Mouse (Mus musculus) embryo, embryonic 11 days (tissue): ENCODE data around the gene Grin2a.

ENCODE experiments used
- DNase-seq: peaks from one replicate; pipeline ENCODE4 v3.0.0-alpha.2; 2015

Grin2a gene

DNA sequence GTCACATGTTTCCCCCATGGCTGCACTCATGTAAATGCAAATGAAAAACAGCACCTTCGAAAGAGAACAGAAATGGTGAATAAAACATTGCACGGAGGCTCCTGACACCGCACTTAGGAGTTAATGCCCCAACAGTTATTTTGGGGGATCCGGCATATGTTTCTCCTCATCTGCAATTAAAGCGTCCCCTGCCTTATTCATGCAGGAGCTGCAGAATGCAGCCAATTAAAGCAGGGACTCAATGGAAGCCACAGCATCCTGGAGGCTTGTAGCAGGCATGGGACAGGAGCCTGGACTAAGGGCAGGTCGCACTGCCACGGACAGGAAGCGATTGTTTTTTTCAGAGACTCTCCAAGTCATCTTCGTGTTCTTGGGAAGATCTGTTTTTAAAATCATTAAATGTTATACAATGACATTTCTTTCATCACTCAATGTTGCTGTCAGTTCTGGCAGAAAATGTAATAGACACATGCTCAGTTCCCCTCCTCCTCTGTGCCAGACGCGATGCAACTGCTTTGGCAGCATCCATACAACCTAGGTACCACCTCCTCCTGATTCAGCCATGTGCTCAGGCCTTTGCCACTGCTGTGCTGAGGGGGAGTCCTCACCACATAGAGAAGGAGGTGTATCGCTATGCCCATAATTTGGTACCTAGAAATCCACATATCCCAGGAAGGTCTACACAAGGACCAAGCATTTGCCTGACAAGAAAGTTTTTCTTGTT, 143.9 kb downstream of the Grin2a start:
- DNase-seq = no peak

DNA sequence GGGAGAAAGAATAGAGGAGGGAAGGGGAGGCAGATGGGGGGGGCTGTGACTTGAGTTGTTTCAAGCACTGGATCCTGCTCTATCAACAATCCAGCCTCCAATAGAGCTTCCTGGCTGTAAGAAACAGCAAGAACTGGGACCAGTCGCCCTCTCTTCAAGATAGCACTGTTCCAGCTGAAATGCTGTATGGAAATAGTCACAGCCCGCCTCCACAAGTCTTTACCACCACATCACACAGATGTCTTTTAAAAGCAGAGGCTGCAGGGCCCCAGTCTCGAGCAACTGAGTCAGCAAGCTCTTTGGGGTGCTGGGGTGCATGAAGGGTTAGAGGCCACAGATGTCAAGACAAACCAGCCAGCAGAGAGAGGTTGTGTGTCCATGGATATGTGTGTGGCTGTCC, 153.9 kb downstream of the Grin2a start:
- no peak for DNase-seq

DNA sequence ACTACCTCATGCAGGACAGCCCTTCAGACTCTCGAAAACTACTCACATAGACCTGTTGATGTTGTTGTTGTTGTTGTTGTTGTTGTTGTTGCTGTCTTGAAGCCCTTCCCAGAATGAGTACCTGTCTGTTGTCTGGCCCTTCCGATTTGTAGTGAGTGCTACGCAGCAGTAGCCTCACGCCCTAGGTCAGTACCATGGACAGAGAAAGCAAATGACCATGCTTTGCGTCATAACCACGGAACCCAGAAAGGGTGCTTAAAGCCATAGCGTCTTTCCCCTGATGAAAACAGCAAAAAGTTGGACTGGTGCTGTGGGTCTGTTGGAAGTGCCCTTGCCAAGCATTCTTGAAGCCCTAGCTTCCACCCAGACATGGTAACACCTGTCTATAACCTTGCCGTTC, 158.8 kb downstream of the Grin2a start:
- DNase-seq = peak; percentile 70

DNA sequence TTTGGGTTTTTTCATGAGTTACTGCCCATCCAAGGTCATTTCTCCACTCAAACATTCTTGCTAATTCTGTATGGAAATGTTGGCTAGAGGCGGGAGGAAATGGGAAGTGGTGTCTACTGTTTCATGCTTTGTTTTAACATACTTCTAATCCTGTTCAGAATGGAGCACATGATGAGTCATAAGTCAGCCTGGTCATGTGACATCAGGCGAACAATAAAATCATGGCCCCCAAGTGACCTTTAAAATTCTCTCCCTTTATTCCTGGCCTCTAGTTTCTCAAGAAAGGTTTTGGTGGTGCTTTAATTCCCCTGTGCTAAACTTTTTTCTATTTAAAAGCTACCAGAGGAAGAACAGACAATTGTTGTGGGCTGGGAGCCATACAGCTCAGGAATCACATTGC, 161.1 kb downstream of the Grin2a start:
- DNase-seq = no peak

DNA sequence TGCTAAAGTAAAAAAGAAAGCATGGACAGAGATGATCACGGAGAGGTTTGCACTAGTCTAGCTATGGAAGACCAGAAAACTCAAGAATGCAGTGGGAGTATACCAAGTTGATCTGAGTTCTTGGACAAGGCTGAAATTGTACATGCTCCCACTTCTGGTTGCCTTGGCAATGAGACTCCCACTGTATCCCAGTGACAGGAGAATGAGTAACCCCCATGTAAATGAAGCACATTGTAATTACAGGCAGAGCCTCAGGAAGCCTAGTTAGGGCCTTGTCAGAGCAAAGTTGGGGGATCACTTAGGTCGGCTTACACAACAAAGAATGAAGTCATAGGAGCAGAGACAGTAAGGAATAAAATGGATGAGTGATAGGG, 170.3 kb downstream of the Grin2a start:
- DNase-seq = no peak

DNA sequence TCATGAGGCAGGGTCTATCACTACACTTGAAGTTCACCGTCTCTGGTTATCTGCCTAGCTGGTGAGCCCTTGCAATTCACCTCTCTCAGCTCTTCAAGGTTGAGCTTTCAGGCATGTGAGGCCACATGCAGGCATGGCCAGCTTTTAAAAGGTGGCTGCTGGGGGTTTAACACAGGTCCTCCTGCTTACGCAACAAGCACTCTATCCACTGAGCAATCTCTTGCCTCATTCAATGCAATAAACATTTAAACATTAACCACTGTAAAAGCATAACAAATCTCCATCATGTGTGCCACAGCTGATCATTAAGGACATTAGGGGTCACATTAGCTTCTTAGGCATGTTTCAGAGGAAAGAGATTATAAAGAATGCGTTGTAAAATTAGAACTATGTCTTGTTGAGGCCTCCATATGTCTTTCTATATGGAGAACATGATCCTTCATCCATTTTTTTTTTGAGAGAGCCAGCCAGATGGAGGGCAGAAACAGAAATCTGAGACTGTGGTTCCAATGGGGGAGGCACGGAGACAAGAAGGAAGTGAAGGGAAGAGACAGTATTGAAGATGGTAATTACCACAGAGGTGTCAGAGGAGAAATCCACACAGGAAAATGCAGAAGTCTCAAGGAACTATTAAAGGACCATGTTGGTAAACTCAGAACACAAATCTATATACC, 170.8 kb downstream of the Grin2a start:
- DNase-seq = no peak

DNA sequence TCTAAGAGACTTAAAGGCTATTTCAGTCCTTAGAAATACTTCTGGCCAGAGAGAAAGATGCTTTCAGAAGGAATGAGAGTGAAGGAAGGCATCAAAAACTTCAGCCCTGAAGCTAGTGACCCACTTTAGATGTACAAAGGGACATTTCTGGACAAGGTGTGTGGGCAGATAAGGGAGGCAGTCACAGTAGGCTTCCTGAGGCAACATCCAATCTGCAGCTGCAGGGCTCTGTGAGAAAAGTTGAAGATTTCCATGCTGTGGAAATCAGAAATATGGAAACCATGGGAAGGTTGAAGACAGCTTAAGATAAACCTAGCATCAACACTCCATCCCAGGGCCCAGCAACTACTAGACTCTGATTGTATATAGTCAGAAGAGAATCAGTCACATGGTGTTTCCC, 171.7 kb downstream of the Grin2a start:
- no peak for DNase-seq

DNA sequence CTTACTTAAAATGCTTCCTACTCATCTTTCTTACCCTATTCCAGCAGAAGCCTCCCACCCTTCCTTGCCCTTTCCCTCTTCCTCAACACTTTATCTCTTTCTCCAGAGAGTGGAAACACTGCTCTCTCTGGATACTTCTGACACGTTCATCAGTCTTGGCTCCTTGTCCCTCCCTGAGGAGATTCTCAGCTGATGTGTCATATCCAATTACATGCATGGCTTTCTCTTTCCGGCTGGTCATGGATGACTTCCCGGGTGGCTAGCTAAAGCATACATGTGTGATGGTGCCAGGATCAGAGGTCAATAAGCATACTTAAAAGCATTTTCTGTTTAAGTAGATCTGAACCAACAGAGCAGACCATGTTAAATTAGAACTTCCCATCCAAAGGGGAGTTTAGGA, 175.9 kb downstream of the Grin2a start:
- DNase-seq = peak; percentile 2

DNA sequence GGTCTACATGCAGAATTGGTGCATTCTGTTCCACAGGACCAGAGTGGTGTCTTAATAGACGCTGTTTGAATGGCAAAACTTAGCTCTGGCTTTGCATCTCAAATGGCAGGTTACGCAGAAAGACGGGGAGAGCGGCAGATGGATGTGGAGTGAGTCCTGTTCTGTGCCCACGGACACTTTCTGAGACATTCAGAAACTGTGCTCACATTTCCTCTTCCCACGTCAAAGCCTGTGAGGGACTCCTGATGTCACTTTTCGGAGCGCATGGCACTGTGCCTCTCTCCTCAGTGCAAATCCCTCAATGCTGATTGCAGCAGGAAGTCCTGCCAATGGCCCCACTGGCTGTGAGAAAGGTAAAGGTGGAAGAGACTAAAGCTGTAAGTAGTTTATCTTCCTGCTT, 194.0 kb downstream of the Grin2a start:
- no peak for DNase-seq

DNA sequence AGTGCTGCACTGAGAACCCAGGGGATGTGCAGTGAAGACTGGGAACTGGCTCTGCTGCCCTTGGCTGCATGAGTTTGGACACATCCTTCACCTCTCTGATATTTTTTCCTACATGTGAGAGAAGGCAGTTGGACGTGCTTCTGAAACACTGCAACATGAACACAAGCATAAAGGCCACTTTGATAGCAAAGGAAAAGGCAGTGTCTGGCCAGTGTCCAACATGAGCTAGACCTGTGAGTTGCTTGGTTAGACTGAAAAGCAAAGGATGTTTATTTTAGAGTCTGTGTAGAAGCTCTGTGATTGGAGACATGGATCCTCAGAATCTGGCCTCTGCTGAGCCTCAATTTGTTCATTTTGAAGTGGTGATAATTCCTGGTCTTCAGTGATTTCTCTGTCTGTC, 195.1 kb downstream of the Grin2a start:
- DNase-seq = no peak

DNA sequence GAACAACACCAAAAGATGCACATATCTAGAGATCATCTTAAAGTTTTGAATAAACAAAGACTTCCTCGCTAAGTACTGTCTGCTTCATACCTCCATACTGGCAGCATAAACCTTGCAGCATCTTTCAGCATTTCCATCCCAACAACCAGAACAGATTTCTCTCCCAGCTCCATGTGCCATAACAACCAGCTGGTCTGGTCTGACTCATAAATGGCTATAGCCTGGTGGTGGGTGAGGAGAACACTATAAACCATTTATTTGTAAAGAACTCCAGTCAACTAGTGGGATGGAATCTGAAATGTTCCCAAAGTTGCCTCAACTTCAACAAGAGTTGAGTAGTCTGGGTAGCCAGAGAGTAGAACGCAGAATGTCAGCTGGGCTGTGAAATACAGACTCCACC, 202.4 kb downstream of the Grin2a start:
- DNase-seq = no peak

DNA sequence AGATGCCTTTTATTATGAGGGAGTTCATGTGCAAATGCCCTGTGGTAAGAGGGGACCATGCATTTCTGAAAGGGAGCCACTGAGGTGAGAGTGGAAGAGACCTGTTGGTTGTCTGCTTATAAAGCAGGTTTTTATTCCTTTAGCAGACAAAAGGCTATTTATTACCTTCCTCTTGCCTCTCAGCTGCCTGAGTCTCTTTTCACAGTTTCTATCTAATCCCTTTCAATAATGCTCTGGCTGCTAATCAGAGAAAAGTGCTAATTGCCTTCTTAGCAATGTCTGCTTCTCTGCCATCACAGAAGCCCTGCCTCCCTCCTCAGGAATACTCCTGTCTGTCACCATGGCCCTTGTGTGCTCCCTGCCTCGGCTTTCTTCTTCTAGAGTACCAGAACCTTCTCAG, 209.1 kb downstream of the Grin2a start:
- no peak for DNase-seq

DNA sequence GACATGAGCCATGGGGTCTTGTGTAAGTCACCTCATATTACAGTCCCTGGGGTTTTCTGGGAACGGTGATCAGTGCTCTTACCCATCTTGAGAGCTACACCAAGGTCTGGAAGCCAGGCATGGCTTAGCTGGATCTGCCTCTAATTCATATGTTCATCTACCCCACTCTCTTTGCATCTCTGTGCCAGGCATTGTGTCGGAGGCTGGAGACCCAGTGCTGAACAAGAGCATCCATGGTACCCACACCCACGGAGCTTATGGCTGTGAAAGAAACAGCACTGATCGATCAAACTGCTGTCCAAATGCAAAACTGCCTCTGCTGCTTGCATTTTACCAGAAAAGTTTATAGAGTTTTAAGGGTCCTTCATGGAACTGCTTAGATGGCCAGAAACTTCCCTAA, 209.5 kb downstream of the Grin2a start:
- DNase-seq = no peak

DNA sequence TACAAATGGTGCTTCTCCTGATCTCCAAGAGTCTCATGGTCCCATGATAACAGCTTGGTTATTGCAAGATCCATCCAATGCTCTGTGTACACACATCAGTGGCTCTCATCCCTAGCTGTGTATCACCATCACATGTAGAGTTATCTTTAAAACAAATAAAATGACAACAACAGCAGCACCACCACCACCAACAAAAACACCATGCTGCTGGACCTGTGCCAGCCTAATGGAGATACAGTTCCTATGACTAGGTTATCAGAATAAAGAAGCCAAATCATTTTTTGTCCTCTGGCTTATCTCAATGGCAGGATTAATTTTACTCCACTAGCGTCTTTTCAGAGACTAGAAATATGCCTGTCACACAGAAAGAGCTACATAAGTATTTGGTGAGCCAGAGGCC, 226.4 kb downstream of the Grin2a start:
- DNase-seq = no peak

DNA sequence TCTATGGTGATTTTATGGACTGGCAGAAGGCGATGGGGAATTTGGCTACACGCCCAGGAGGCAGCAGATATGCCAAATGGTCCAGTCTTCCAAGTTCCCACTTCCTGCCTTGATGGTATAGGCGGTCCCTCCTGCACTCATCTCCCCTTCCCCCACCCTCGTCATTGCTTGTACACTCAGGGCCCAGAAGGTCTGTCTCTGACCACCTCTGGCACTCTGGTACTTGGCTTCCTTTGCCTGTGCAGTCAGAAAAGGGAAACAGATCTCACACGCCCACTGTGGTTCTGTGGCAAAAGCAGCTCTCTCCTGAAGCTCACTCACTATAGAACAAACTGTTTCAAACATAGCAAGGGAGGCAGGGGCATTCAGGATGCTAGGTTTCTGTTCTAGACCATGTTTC, 227.0 kb downstream of the Grin2a start:
- no peak for DNase-seq

DNA sequence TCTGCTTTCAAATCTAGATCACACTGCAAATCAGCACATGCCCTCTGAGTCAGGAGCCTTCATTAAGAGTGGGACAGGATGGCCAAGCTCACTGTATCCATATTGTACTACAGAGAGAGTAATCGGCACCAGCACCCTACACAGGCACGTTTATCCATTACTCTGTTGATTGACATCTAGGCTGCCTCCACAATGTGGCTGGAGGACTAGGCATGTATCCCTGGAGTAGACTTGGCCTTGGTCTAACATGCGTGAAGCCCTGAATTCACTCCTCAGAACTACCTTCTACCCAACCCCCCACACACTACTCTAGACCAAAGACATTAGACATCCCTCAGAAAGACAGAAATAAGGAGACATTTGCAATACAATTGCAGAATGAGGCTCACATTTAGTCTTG, 227.4 kb downstream of the Grin2a start:
- DNase-seq = no peak

DNA sequence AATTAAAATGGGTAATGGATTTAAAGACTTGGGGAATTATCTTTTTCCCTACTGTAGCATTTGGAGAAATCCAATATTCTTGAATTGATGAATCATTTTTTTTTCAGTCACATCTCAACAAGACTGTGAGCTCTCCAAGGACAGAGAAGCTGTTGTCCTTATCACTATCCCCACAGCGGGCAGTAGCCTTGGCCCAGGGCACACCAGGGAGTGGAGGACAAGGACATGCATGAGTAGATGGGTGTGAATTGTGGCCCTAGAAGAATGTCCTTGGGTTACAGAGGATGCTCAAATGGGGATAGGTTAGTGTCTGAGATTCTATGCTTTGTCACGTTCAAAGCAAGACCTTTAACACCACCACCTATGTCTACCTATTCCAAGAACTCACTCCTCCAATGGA, 231.3 kb downstream of the Grin2a start:
- no peak for DNase-seq

DNA sequence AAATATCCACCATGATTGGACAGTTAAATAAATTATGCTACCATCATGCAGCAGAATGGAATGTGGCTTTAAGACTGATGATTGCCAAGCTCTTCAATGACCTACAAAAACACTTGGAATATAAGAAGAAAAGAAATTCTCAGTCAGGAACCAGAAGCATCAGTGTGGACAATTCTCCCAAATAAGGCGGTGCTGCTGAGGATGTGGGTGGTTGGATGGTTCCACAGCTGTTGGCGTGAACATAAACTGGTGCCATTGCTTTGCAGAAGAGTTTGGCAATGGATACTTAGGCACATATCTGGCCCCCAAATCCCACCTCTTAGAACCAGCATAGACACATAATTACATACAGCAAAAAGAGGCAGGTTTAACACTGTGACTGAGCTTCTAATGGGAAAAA, 235.0 kb downstream of the Grin2a start:
- DNase-seq = no peak

DNA sequence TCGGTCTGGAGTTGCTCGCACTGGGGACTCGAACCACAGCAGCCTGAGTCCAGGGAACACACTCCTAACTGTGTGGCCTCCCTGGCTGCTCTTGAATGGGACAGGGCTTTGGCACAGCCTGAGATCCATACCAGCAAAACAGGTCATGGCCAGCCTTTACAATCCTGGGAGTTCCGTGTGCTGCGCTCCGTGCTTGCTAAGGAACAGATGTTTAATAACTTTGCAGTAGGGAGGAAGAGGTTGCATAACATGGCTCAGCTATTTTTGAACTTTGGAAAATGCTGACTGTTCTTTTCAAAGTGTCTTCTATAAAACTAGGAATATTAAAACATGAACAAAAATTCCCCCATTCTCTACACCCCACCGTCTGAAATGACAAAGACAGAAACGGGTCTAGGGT, 238.5 kb downstream of the Grin2a start:
- no peak for DNase-seq

DNA sequence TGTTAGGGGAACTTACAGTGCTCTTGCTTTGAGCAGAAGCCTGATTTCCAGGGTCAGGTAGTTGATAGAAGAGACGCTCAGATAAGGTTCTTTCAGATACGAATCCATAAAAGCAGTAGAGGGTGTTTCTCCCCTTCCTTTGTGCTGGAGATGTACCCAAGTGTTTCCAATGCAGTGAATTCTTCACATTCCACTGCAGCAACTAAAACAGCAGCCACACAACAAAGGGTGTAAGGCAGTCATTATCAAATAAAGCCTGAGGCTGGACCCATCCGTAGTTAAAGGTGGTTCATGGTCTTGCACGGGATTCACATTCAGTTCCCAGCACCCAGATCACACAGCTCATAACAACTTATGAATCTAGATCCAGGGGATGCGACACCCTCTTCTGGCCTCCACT, 241.3 kb downstream of the Grin2a start:
- DNase-seq = no peak

DNA sequence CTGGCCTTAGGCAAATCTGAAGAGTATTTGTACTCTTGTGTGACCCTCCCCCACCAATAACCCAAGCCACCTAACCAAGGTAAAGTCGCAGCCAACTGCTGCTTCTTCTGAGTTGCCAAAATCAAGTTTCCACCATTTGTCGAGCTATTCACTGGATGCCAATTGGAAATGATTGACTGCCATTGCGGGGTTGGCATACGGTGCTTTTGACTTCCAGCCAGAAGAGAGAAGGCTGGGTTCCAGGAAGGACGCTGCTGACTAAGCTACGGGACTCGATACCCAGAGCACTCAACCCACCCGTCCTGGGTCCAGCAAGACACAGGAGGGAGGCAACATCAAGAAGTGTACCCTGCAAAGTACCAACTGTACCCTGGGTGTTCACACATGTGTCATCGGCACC, 242.3 kb downstream of the Grin2a start:
- DNase-seq = no peak

DNA sequence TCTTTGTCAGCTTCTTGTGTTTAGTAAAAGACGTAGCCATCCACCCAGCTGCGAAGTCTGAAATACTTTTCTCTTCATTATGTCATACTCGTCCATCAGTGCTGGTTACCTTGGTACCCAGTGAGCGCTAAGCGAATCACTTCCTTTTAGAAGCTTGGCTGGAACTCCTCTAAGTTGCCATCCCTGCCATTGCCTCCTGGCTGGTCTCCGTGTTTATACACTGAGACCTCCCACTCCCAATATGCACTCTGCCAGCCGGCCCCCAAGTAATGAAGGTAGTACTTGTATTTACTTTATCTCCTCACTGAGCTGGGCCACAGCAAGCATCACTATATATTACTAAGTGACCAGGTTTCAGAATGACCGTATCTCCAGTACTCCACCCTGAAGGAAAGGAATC, 242.8 kb downstream of the Grin2a start:
- DNase-seq = no peak

DNA sequence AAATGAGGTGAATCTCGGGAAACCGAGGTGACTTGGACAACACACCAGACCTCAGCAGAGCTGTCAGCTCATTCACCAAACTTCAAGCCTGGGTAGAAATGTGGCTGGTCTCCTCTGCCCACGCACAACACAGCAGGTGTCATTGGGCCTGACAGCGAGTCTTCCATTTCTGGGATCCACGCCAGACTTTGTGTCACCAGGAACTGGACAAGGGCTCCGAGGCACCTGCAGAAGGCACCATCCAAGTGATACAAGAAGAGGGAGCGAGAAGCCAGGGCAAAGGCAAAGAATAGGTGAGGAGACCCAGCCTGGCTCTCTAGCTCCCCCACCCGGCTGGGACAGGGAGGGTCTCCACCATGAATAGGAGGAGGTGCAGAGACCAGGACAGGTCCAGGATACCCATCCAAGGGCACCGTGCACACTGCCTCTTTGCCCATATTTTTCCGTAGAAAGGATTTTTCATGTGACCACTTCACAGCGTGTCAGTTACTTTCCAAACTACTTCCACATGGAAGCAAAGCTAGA, 244.3 kb downstream of the Grin2a start:
- no peak for DNase-seq

DNA sequence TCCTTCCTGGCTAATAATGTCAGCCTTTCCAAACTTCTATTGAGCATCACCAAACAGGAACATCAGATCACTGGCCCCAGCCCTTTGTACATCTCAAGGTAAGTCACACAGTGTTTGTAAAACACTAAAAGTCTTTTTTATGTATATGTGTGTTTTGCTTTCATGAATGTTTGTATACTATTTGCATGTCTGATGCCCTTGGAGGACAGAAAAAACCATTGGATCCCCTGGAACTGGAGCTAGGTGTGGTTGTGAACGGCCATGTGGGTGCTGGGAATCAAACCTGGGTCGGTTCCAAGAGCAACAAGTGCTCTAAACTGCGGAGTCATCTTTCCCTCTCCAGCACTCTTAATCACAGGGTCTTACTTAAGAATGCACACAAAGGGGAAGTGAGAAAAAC, 245.7 kb downstream of the Grin2a start:
- DNase-seq = no peak

DNA sequence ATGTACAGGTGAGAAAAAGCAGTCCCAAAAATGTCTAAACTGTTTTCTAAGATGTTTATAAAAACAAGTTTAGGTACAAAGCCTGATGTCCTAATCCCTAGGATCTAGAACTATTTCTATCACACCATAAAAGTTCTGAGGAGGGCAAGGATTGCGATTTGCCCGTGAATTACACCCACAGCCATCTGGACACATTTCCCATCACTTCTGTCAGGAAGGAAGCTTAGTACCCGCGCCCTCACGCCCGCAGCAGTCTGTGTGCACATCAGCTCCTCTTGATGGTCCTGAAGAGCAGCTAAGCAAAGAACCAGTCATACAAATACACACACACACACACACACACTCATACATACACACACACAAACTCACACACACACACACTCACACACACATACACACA, 252.9 kb downstream of the Grin2a start:
- DNase-seq = no peak
